Mouse (Mus musculus) limb, embryonic 14.5 days (tissue): Measurements from ENCODE around the gene Fam53b. TPM values are rescaled to one million over a fixed set of nuclear protein-coding genes. Genes with fewer than 3 reads are reported as not detected.

Experiments
- ATAC-seq: fragments of 200-750 bp; cut with Nextera tagmentation; 2 replicates; pipeline ENCODE4 v1.8.0; 2017; ENCODE audit warnings: low read depth, moderate number of reproducible peaks, moderate TSS enrichment; ENCODE audit not compliant: low FRiP score
- DNase-seq: peaks from one replicate; pipeline ENCODE4 v3.0.0-alpha.2; 2015; ENCODE audit warnings: low spot score
- H3K27ac ChIP-seq: fragments of 300-500 bp; sonication (generic); replicated peaks from 2 replicates; pipeline ENCODE4 v1.5.1; 2014; ENCODE audit warnings: low read depth, mild to moderate bottlenecking, low read length, moderate library complexity, mixed read lengths
- H3K27me3 ChIP-seq: fragments of 300-500 bp; sonication (generic); 2 replicates; pipeline ENCODE4 v1.6.1; 2014; ENCODE audit warnings: low read length, mixed read lengths; ENCODE audit not compliant: control insufficient read depth, insufficient read depth
- H3K36me3 ChIP-seq: fragments of 300-500 bp; sonication (generic); 2 replicates; pipeline ENCODE4 v1.6.1; 2014; ENCODE audit warnings: mild to moderate bottlenecking, low read length, moderate library complexity, mixed read lengths; ENCODE audit not compliant: control insufficient read depth, insufficient read depth
- H3K4me1 ChIP-seq: fragments of 300-500 bp; sonication (generic); 2 replicates; pipeline ENCODE4 v1.6.1; 2014; ENCODE audit warnings: antibody characterized with exemption, low read length, mixed read lengths; ENCODE audit not compliant: control insufficient read depth, insufficient read depth
- H3K4me2 ChIP-seq: fragments of 300-500 bp; sonication (generic); replicated peaks from 2 replicates; pipeline ENCODE4 v1.6.1; 2014; ENCODE audit warnings: low read depth, mild to moderate bottlenecking, low read length, moderate library complexity; ENCODE audit not compliant: severe bottlenecking
- H3K4me3 ChIP-seq: fragments of 300-500 bp; sonication (generic); replicated peaks from 2 replicates; pipeline ENCODE4 v1.5.1; 2014; ENCODE audit warnings: low read length
- H3K9ac ChIP-seq: fragments of 300-500 bp; sonication (generic); 2 replicates; pipeline ENCODE4 v1.6.1; 2014; ENCODE audit warnings: mild to moderate bottlenecking, low read depth, low read length, moderate library complexity; ENCODE audit not compliant: severe bottlenecking
- H3K9me3 ChIP-seq: fragments of 300-500 bp; sonication (generic); 2 replicates; pipeline ENCODE4 v1.6.1; 2016; ENCODE audit warnings: low read length; ENCODE audit not compliant: control insufficient read depth
- POLR2A ChIP-seq: fragments of 200-500 bp; IDR thresholded peaks from 2 replicates; pipeline ENCODE4 v1.8.0; 2012; ENCODE audit warnings: inconsistent platforms, mild to moderate bottlenecking, moderate library complexity, borderline replicate concordance; ENCODE audit not compliant: insufficient read depth, insufficient read length; ENCODE audit errors: extremely low read depth
- WGBS: fragments of 180-500 bp; shearing (Covaris S2); extraction: QIAGEN DNeasy Blood & Tissue Kit; methylation state at CpG from one replicate; pipeline ENCODE4 v1.1.7; 2014; 5-methylcytosine and 5-hydroxymethylcytosine counted together
- polyA plus RNA-seq, 2 experiments: library from polyadenylated mRNA; depleted of rRNA in 1 of 2; stranded (reverse) in 1 of 2; unstranded in 1 of 2; fragments of >200 nt; fragmentation: Nextera tagmentation in 1 of 2; extraction: Ambion mirVana in 1 of 2; gene quantifications; 2 replicates each; pipeline versions ENCODE4 v1.2.1 to v1.2.3; 2012 to 2014

Fam53b gene
- polyA plus RNA-seq, 2 experiments, result 15.1 to 20.8 TPM

DNA sequence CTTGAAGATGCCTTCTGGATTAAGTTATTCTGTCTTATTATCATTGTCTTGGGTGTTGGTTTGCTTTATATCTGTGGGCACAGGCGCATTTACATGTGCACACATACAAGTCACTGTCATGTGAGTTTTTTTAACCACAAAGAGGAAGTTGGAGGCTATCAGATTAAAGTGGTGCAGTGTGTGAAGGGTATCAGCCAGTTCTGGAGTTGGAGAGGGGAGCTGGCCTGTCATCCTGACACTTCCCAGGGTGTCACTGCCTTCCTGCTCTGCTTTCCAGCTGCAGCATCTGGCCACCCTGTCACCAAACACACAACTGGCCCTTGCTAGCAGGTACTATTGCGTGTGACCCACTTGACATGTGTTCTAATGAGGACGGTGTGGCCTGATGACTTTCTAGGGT, 127.2 kb downstream of the Fam53b start:
- DNase-seq, result no peak
- Histone ChIP-seq H3K4me1 (0 out of 2 replicates have a peak, but pooled peaks cover 16% of the 10 kb centered on the region), H3K9ac (no peak overlapping the region), H3K4me2 (no peak overlapping the region), H3K36me3 (no peaks in the 10 kb centered on the region), H3K4me3 (no peak overlapping the region), H3K9me3 (no peaks in the 10 kb centered on the region), H3K27ac (no peak overlapping the region), H3K27me3 (no peaks in the 10 kb centered on the region)
- no peak for ATAC-seq
- no peak for TF ChIP-seq POLR2A
- WGBS, result 82% methylated on average over 3 of the region's 3 CpGs

DNA sequence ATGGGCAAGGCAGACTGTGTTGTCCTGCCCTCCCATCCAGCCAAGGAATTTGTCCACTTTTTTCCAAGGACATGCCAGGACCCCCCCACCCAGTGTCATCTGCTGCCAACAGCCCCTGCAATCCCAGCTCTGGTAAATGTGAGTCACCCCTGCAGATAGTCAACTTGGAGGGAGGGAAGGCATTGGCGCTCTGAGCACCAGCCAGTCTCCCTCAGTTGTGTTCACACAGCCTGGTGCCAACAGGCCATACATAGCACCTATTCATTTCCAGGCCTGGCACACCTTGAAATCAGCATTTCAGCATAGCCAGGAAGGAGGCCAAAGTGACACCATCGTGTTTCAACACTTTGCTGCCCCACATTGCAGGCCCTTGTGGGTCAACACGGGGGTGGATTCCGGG, 129.8 kb downstream of the Fam53b start:
- 88% methylated on average over 4 of the region's 4 CpGs for WGBS
- Histone ChIP-seq H3K27ac (no peak overlapping the region), H3K9me3 (no peaks in the 10 kb centered on the region), H3K27me3 (no peaks in the 10 kb centered on the region), H3K4me3 (no peak overlapping the region), H3K4me2 (no peak overlapping the region), H3K4me1 (0 out of 2 replicates have a peak, but pooled peaks cover 11% of the 10 kb centered on the region), H3K9ac (no peak overlapping the region), H3K36me3 (no peaks in the 10 kb centered on the region)
- no peak for ATAC-seq
- TF ChIP-seq POLR2A, result no peak
- DNase-seq, result no peak

DNA sequence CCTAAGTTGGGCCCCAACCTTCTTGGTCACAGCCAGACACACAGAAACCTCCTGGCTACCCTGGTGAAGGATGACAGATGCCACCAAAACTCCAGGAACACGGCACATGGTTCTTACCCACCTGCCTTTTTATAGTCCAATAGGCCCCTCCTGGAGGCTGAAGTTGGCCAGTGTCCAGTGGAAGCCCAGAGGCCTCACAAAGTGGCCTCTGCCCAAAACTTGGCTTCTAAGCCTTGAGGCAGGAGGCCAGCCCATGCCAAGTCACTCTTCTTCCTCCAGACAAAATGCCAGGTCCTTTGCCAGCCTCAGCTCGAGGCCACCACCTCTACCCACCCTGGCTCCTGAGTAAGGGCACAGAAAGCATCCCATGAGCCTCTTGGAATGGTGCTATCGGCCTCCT, 130.8 kb downstream of the Fam53b start:
- ATAC-seq (no peak), DNase-seq (no peak)
- Histone ChIP-seq H3K4me3 (no peak overlapping the region), H3K36me3 (no peaks in the 10 kb centered on the region), H3K4me2 (no peak overlapping the region), H3K9me3 (no peaks in the 10 kb centered on the region), H3K4me1 (0 out of 2 replicates have a peak, but pooled peaks cover 6% of the 10 kb centered on the region), H3K9ac (no peak overlapping the region), H3K27ac (no peak overlapping the region; the same call in 1 of the 2 replicates), H3K27me3 (no peaks in the 10 kb centered on the region)
- TF ChIP-seq POLR2A, result no peak
- WGBS, result 73% methylated on average over 3 of the region's 3 CpGs

DNA sequence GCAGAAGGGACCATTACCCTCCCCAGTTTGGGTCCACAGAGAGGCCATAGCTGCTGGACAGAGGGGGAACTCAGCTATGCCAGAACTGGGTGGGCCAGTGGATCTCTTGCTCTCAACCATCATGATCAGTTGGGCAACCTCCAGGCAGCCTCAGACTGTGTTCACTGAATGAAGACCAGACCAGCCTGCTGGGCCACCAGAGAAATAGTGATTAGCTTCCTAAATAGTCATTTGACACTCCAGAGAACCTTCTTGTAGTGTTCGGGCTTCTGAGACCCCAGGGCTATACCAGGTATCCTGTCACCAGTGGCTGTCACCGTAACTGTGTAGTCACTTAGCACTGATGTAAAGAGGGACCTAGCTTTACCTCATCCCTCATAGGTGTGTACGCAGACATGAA, 131.3 kb downstream of the Fam53b start:
- no peaks in the 10 kb centered on the region for H3K36me3 ChIP-seq
- 84% methylated on average over 3 of the region's 3 CpGs for WGBS
- H3K4me2 ChIP-seq, result no peak overlapping the region
- H3K4me3 ChIP-seq, result no peak overlapping the region
- no peak overlapping the region for H3K9ac ChIP-seq
- no peak for ATAC-seq
- TF ChIP-seq POLR2A, result no peak
- H3K27ac ChIP-seq, result no peak overlapping the region
- H3K9me3 ChIP-seq, result no peaks in the 10 kb centered on the region
- H3K27me3 ChIP-seq, result no peaks in the 10 kb centered on the region
- no peak for DNase-seq
- 0 out of 2 replicates have a peak, but pooled peaks cover 6% of the 10 kb centered on the region for H3K4me1 ChIP-seq

DNA sequence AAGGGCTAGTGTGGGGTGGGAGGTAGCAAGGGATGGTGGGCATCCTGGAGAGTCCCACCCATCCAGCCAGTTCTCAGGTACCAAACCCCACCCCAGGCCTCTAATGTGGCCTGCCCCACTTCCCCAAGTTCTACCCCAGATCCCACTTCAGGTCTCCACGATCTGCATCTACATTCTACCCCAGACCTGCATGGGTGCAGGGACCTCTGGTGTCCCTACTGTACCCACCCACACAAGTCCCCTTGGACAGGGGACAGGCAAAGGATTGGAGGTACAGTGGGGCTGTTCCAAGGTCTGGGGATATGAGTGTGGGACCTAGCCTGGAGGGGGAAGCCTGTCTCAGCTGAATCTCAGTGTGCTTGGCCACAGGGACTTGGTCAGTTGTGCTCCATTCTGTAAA, 131.9 kb downstream of the Fam53b start:
- no peaks in the 10 kb centered on the region for H3K36me3 ChIP-seq
- ATAC-seq (no peak), DNase-seq (no peak)
- H3K4me2 ChIP-seq, result no peak overlapping the region
- WGBS, result 88% methylated on average over 1 of the region's 1 CpGs
- no peaks in the 10 kb centered on the region for H3K27me3 ChIP-seq
- H3K4me3 ChIP-seq, result no peak overlapping the region
- no peak overlapping the region for H3K27ac ChIP-seq
- no peaks in the 10 kb centered on the region for H3K9me3 ChIP-seq
- no peak for TF ChIP-seq POLR2A
- no peak overlapping the region for H3K9ac ChIP-seq
- H3K4me1 ChIP-seq, result 0 out of 2 replicates have a peak, but pooled peaks cover 6% of the 10 kb centered on the region

DNA sequence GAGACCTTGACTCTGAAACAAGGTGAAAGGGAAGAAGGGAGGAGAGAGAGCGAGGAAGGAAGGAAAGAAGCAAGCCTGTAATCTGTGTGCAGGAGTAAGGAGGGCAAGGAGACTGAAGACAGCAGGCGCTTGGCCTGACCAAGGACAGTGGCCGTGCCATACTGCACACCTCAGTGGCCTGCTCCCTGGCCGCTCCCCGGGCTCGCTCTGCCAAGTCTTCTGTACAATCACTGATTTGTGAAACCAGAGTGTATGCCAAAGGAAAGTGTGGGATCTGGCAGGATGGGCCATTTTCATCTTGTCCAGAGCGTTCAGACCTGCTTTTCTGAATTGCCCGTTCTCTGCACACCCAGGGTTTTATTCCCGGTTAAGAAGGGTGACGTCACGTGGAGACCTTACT, 132.4 kb downstream of the Fam53b start:
- 89% methylated on average over 11 of the region's 11 CpGs for WGBS
- no peak overlapping the region for H3K9ac ChIP-seq
- H3K9me3 ChIP-seq, result no peaks in the 10 kb centered on the region
- H3K4me1 ChIP-seq, result 0 out of 2 replicates have a peak, but pooled peaks cover 6% of the 10 kb centered on the region
- H3K27ac ChIP-seq, result no peak overlapping the region
- DNase-seq (no peak), ATAC-seq (no peak)
- H3K27me3 ChIP-seq, result no peaks in the 10 kb centered on the region
- H3K4me3 ChIP-seq, result no peak overlapping the region
- H3K4me2 ChIP-seq, result no peak overlapping the region
- no peaks in the 10 kb centered on the region for H3K36me3 ChIP-seq
- TF ChIP-seq POLR2A, result no peak
